Mouse (Mus musculus): ENCODE measurements at regions not wholly inside any gene's neighbourhood (a gene's known extent, or its start where the extent isn't known, plus 50 kb on each side); places are given as distances from the start of the nearest gene placed in this dataset.

DNA sequence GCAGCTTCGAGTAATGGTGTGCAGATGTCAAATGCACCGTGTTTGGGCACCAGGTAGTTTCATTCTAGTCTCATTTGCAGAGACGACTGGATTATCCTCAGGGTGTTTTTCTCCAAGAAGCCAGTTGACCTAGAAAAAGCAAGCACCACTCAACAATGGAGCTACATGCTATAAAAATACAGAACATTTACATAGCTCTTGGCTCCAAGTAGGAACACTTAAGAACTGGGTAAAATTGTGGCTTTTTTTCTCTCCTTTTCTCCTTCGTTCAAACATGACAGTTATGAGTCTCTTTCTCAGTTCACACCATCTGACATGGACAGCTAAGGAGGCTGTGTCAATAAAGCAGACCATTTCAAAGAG lies 485.8 kb downstream of the Slc4a3 start:
- Histone ChIP-seq H3K9me3 (ENCODE audit: control insufficient read depth, low read length) (no peaks in the 10 kb centered on the region), H3K4me3 (ENCODE audit: low read depth, low read length) (no peak overlapping the region), H3K27ac (ENCODE audit: low read depth, low read length) (no peak overlapping the region), H3K4me2 (ENCODE audit: low read depth) (no peak overlapping the region), H3K27me3 (ENCODE audit: control insufficient read depth, insufficient read depth, low read length) (no peaks in the 10 kb centered on the region), H3K36me3 (ENCODE audit: control insufficient read depth, insufficient read depth, low read length) (no peaks in the 10 kb centered on the region), H3K4me1 (ENCODE audit: control insufficient read depth, insufficient read depth, low read length) (no peaks in the 10 kb centered on the region), H3K9ac (ENCODE audit: low read length) (no peak overlapping the region)
- 59% methylated on average over 4 of the region's 4 CpGs for WGBS
- DNase-seq (ENCODE audit: low spot score) (no peak), ATAC-seq (ENCODE audit: insufficient read depth, low FRiP score, low TSS enrichment) (no peak)

DNA sequence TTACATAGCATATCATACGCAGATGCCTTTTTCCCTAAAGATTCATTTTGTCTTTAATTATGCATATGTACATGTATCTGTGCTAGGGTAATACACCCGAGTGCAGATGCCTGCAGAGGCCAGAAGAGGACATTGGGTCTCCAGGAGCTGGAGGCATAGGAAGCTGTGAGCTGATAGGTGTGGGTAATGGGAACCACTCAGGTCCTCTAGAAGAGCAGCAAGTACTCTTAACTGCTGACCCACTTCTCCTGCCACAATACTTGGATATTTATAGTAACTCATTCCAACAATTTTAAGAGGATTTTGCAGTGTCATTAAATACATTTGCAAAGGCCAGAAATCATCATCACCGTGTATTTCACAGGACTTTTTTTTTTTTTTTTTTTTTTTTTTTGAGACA lies 486.6 kb downstream of the Slc4a3 start:
- no peaks in the 10 kb centered on the region for H3K4me1 ChIP-seq (ENCODE audit: control insufficient read depth, insufficient read depth, low read length)
- no peak overlapping the region for H3K4me2 ChIP-seq (ENCODE audit: low read depth)
- no peaks in the 10 kb centered on the region for H3K27me3 ChIP-seq (ENCODE audit: control insufficient read depth, insufficient read depth, low read length)
- DNase-seq (ENCODE audit: low spot score): no peak
- no peak overlapping the region for H3K27ac ChIP-seq (ENCODE audit: low read depth, low read length)
- H3K9me3 ChIP-seq (ENCODE audit: control insufficient read depth, low read length): no peaks in the 10 kb centered on the region
- ATAC-seq (ENCODE audit: insufficient read depth, low FRiP score, low TSS enrichment): no peak
- WGBS: 90% methylated on average over 3 of the region's 3 CpGs
- H3K9ac ChIP-seq (ENCODE audit: low read length): no peak overlapping the region
- H3K36me3 ChIP-seq (ENCODE audit: control insufficient read depth, insufficient read depth, low read length): no peaks in the 10 kb centered on the region
- H3K4me3 ChIP-seq (ENCODE audit: low read depth, low read length): no peak overlapping the region

DNA sequence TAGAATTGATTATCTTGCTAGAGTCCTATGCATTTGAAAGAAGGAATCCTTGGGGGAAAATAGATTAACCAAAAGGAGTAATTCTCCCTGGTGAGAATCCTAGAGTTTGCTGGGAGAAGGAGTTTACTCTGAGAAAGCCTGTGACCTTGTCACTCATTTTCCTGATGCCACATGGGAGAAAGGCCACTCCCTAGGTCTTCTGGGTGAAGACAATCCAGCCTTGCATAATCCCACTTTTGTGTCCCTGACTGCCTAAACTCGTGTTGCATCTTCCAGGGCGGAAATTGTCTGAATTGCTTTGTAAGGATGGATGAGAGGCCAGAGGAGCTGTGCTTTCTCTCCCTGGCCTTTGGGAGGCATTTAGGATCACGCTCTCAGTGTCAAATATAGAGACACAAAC lies 490.2 kb downstream of the Slc4a3 start:
- Histone ChIP-seq H3K36me3 (ENCODE audit: control insufficient read depth, insufficient read depth, low read length) (no peaks in the 10 kb centered on the region), H3K4me3 (ENCODE audit: low read depth, low read length) (no peak overlapping the region), H3K9ac (ENCODE audit: low read length) (no peak overlapping the region), H3K4me1 (ENCODE audit: control insufficient read depth, insufficient read depth, low read length) (no peaks in the 10 kb centered on the region), H3K27me3 (ENCODE audit: control insufficient read depth, insufficient read depth, low read length) (no peaks in the 10 kb centered on the region), H3K9me3 (ENCODE audit: control insufficient read depth, low read length) (no peaks in the 10 kb centered on the region), H3K4me2 (ENCODE audit: low read depth) (no peak overlapping the region), H3K27ac (ENCODE audit: low read depth, low read length) (no peak overlapping the region)
- WGBS: 53% methylated on average over 3 of the region's 3 CpGs
- ATAC-seq (ENCODE audit: insufficient read depth, low FRiP score, low TSS enrichment) (no peak), DNase-seq (ENCODE audit: low spot score) (no peak)

DNA sequence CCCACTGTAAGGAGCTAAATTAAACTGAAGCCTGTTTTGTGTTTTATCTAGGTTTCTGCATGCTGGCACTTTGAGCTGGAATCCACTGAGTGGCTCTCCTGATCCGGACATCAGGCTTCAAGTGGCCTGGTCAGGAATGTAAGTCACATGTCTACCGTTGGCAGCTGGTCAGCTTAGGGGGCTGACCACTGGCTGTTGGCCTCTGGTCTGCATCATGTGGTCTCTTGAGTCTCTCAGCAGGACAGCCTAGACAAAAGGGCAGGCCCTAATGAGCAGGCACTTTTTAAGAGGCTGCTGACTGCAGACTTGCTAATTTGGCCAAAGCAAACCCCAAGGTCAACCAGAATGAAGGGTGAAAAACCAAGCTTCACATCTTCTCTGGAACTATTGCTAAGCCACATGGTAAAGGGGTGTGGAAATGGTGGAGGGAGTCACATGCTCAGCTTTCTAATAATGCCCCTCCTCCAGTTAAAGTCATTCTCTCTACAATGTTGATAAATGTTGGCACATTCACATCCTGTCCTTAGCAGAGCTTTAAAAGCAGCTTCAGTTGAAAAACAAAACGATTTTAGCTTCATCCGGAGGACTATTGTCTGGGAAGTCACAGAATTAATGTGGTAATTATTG lies 493.1 kb downstream of the Slc4a3 start:
- no peaks in the 10 kb centered on the region for H3K36me3 ChIP-seq (ENCODE audit: control insufficient read depth, insufficient read depth, low read length)
- no peak overlapping the region for H3K4me3 ChIP-seq (ENCODE audit: low read depth, low read length)
- DNase-seq (ENCODE audit: low spot score) (no peak), ATAC-seq (ENCODE audit: insufficient read depth, low FRiP score, low TSS enrichment) (no peak)
- H3K4me1 ChIP-seq (ENCODE audit: control insufficient read depth, insufficient read depth, low read length): no peaks in the 10 kb centered on the region
- H3K27me3 ChIP-seq (ENCODE audit: control insufficient read depth, insufficient read depth, low read length): no peaks in the 10 kb centered on the region
- no peak overlapping the region for H3K4me2 ChIP-seq (ENCODE audit: low read depth)
- no peak overlapping the region for H3K9ac ChIP-seq (ENCODE audit: low read length)
- WGBS: 76% methylated on average over 4 of the region's 4 CpGs
- no peaks in the 10 kb centered on the region for H3K9me3 ChIP-seq (ENCODE audit: control insufficient read depth, low read length)
- H3K27ac ChIP-seq (ENCODE audit: low read depth, low read length): no peak overlapping the region

DNA sequence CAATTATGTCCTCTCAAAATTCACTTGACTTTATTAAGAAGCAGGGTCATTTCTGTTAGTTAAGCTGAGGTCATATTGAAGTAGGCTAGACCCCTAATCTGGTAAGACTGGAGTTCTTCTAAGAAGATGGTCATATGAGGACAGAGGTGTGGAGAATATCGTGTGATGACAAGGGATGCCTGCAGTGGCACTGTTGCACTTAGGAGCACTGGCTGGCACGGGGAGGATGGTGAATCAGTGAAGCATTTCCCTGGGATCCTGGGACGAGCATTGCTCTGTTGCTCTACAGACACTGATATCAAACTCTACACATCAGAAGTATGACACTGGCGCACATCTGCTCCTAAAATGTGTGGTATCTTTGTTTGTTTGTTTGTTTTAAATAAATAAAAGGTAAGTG lies 493.6 kb downstream of the Slc4a3 start:
- no peaks in the 10 kb centered on the region for H3K4me1 ChIP-seq (ENCODE audit: control insufficient read depth, insufficient read depth, low read length)
- H3K27ac ChIP-seq (ENCODE audit: low read depth, low read length): no peak overlapping the region
- WGBS: 87% methylated on average over 4 of the region's 4 CpGs
- H3K4me3 ChIP-seq (ENCODE audit: low read depth, low read length): no peak overlapping the region
- H3K4me2 ChIP-seq (ENCODE audit: low read depth): no peak overlapping the region
- ATAC-seq (ENCODE audit: insufficient read depth, low FRiP score, low TSS enrichment): no peak
- no peaks in the 10 kb centered on the region for H3K9me3 ChIP-seq (ENCODE audit: control insufficient read depth, low read length)
- no peaks in the 10 kb centered on the region for H3K27me3 ChIP-seq (ENCODE audit: control insufficient read depth, insufficient read depth, low read length)
- no peak for DNase-seq (ENCODE audit: low spot score)
- H3K9ac ChIP-seq (ENCODE audit: low read length): no peak overlapping the region
- no peaks in the 10 kb centered on the region for H3K36me3 ChIP-seq (ENCODE audit: control insufficient read depth, insufficient read depth, low read length)

DNA sequence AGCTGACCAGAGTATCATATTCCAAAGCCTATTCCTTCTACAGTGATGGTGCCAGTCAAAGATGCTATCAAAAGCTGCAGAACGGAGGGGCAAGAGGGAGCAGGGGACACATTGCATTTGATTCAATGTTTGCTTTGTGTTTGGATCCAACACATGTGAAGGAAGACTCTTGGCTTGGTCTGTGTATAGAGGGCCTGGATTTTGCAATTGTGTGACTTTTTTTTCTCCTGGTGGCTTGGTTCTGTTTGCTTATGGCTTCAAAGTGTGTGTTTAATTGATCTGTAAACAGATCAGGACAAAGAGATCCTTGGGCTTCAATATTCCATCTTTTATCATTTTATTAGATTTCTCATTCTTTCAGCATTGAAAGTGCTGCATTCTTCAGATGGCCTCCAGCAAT lies 504.2 kb downstream of the Slc4a3 start:
- Histone ChIP-seq H3K4me3 (ENCODE audit: low read depth, low read length) (no peak overlapping the region), H3K4me2 (ENCODE audit: low read depth) (no peak overlapping the region), H3K36me3 (ENCODE audit: control insufficient read depth, insufficient read depth, low read length) (no peaks in the 10 kb centered on the region), H3K9me3 (ENCODE audit: control insufficient read depth, low read length) (no peaks in the 10 kb centered on the region), H3K9ac (ENCODE audit: low read length) (no peak overlapping the region), H3K27ac (ENCODE audit: low read depth, low read length) (no peak overlapping the region), H3K4me1 (ENCODE audit: control insufficient read depth, insufficient read depth, low read length) (no peaks in the 10 kb centered on the region; the same call in 1 of the 2 replicates), H3K27me3 (ENCODE audit: control insufficient read depth, insufficient read depth, low read length) (no peaks in the 10 kb centered on the region)
- DNase-seq (ENCODE audit: low spot score) (no peak), ATAC-seq (ENCODE audit: insufficient read depth, low FRiP score, low TSS enrichment) (no peak)
- 76% methylated on average over 1 of the region's 1 CpGs for WGBS

DNA sequence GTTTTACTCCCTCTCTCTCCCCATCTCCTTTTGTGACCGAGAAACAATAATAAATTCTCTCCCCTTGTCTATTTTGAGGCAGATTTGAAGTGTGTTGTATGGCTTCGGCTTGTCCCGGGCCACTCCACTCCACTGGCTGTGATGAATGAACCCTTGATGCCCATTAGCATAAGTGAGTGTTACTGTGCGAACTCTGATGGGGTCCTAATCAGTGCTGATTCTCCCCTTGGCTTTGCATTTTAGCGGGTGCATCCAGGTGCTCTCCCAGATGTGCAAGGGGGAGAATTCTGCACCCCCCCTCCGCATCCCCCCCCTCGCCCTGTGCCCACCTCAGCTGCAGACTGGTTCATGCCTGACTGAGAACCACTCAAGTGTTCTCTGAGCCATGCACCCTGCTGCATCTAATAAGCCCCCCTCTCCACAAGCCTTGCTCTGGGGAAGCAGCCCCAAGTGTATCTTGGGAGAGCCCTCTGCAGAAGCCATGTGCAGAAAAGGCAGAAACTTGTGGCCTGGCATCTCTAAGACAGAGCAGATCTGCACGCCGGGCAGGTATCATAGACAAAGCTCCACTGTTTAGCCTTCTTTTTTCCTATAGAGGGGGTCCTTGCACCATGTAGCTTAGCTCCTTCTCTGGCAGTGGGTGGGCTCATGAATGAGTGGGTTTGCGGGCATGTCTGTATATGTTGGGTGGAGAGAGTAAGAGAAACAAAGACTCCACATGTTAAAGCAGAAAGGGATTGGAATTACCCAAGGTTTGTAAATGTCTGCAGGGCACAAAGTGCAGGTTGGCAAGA lies 507.5 kb downstream of the Slc4a3 start:
- Histone ChIP-seq H3K4me3 (ENCODE audit: low read depth, low read length) (no peak overlapping the region), H3K9me3 (ENCODE audit: control insufficient read depth, low read length) (no peaks in the 10 kb centered on the region), H3K4me1 (ENCODE audit: control insufficient read depth, insufficient read depth, low read length) (no peaks in the 10 kb centered on the region; the same call in 1 of the 2 replicates), H3K27ac (ENCODE audit: low read depth, low read length) (no peak overlapping the region), H3K4me2 (ENCODE audit: low read depth) (no peak overlapping the region), H3K9ac (ENCODE audit: low read length) (no peak overlapping the region), H3K36me3 (ENCODE audit: control insufficient read depth, insufficient read depth, low read length) (no peaks in the 10 kb centered on the region), H3K27me3 (ENCODE audit: control insufficient read depth, insufficient read depth, low read length) (no peaks in the 10 kb centered on the region)
- WGBS: 58% methylated on average over 10 of the region's 10 CpGs
- DNase-seq (ENCODE audit: low spot score) (no peak), ATAC-seq (ENCODE audit: insufficient read depth, low FRiP score, low TSS enrichment) (no peak)

DNA sequence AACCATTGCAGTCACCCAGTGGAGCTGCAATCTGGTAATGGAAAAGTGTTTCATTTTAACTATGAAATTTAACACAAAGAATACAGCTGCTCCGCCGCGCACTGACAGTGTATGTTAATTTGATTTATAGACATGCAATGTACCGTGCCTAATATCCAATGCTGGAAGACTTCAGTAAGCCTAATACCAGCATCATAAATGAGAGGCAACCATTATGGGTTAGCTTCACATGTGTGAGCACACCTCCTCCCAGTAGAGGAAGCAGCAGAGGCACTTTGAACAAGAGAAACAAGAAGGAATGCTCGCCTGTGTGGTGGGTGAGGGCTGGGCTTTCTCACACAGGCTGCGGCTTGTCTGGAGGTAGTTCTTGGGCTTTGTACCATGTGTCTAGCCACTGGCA lies 519.7 kb downstream of the Slc4a3 start:
- DNase-seq (ENCODE audit: low spot score): no peak
- H3K4me2 ChIP-seq (ENCODE audit: low read depth): no peak overlapping the region
- H3K36me3 ChIP-seq (ENCODE audit: control insufficient read depth, insufficient read depth, low read length): no peaks in the 10 kb centered on the region
- WGBS: 60% methylated on average over 6 of the region's 6 CpGs
- H3K9ac ChIP-seq (ENCODE audit: low read length): no peak overlapping the region
- no peaks in the 10 kb centered on the region for H3K4me1 ChIP-seq (ENCODE audit: control insufficient read depth, insufficient read depth, low read length)
- ATAC-seq (ENCODE audit: insufficient read depth, low FRiP score, low TSS enrichment): no peak
- no peaks in the 10 kb centered on the region for H3K27me3 ChIP-seq (ENCODE audit: control insufficient read depth, insufficient read depth, low read length)
- H3K27ac ChIP-seq (ENCODE audit: low read depth, low read length): no peak overlapping the region
- H3K4me3 ChIP-seq (ENCODE audit: low read depth, low read length): no peak overlapping the region
- H3K9me3 ChIP-seq (ENCODE audit: control insufficient read depth, low read length): no peaks in the 10 kb centered on the region

DNA sequence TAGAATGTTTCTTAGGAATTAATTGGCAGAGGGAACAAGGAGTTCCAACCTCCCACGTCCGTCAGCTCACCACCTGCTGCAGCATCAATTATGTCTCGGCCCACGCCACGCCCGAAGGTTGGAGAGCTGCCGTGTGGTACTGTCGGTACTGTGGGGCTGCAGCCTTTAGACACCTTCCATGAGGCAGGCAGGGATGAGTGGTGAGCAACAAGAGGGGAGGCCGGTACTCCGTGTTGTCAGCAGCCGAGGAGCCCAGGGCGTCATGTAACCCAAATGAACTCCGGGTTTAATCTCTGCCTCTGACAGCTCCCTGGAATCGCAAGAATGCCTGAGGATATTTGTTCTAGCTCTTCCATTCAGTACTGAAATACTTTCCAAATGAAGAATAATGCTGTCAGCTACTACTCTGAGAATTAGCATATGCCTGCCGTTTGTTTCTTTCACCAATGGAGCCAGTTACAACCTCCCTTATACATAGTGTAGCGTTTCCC lies 524.8 kb downstream of the Slc4a3 start:
- H3K4me3 ChIP-seq (ENCODE audit: low read depth, low read length): no peak overlapping the region
- H3K27ac ChIP-seq (ENCODE audit: low read depth, low read length): no peak overlapping the region
- no peaks in the 10 kb centered on the region for H3K36me3 ChIP-seq (ENCODE audit: control insufficient read depth, insufficient read depth, low read length)
- no peaks in the 10 kb centered on the region for H3K27me3 ChIP-seq (ENCODE audit: control insufficient read depth, insufficient read depth, low read length)
- H3K4me2 ChIP-seq (ENCODE audit: low read depth): no peak overlapping the region
- no peaks in the 10 kb centered on the region for H3K9me3 ChIP-seq (ENCODE audit: control insufficient read depth, low read length)
- ATAC-seq (ENCODE audit: insufficient read depth, low FRiP score, low TSS enrichment) (no peak), DNase-seq (ENCODE audit: low spot score) (no peak)
- WGBS: 86% methylated on average over 16 of the region's 16 CpGs
- H3K9ac ChIP-seq (ENCODE audit: low read length): no peak overlapping the region
- peaks cover 1% of the 10 kb centered on the region; the same call in 1 of the 2 replicates for H3K4me1 ChIP-seq (ENCODE audit: control insufficient read depth, insufficient read depth, low read length)

All from neural tube, embryonic 11.5 days (tissue).